Comparison of ENCODE assay signal across 11 mouse cellular contexts in the genomic region with DNA sequence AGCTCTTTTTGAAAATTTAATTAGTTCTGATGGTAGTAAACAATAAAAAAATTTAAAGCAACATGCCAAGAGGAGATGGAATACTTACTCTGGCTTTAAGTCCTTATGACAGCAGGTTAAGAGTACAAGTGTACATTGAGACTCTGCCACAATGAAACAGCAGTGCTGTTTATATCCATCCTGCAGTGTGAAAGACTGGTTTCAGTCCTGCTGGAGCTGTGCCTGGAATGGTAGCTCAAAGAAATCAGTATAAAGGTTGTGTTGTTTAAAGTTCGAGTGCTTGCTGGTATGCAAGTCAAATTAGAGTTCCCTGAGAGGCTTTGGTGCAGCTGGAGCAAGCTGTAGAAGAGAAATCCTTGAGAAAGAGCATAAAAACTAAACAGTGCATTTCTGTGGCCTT.
DNase-seq lines count a peak whose midpoint lies in the region; ATAC-seq and TF ChIP-seq lines count a peak whose summit lies in the region.
"Had no signal": no experiment of that assay in that cellular context is flagged by ENCODE, and none has a peak within 500 bp of the region (broad histone marks: within the 10 kb centered on the region; RNA-seq: fewer than 3 reads in every experiment).

No protein-coding gene starts in this region.

- H3K4me1 ChIP-seq in lung, postnatal 0 days (ENCODE audit: insufficient read depth, low read depth, low read length): no peaks in the 10 kb centered on the region
- H3K4me1 ChIP-seq in forebrain, embryonic 16.5 days (replicated peaks; ENCODE audit: control insufficient read depth, insufficient read depth, low read length): no peaks in the 10 kb centered on the region
- no peaks in the 10 kb centered on the region for H3K4me1 ChIP-seq in heart, adult 2 months (ENCODE audit: control insufficient read depth, insufficient read depth, low read length)
- H3K4me1 ChIP-seq: embryonic facial prominence, embryonic 12.5 days; liver, embryonic 15.5 days had no signal

- no peak overlapping the region for H3K9ac ChIP-seq in lung, postnatal 0 days (replicated peaks; ENCODE audit: low read depth)
- H3K9ac ChIP-seq in forebrain, embryonic 16.5 days (replicated peaks; ENCODE audit: low read depth, low read length): no peak overlapping the region
- H3K9ac ChIP-seq in heart, adult 2 months (ENCODE audit: low read depth, low read length): no peak overlapping the region
- H3K9ac ChIP-seq: embryonic facial prominence, embryonic 12.5 days; liver, embryonic 15.5 days had no signal

- no peak for TF ChIP-seq CTCF in lung, postnatal 0 days (IDR thresholded peaks at IDR 0.05)
- TF ChIP-seq CTCF in heart, adult 2 months (IDR thresholded peaks at IDR 0.05): no peak

- intact Hi-C loops in heart, adult 2 months (cut with DNase I): no loop called here

- no peak overlapping the region for H3K4me2 ChIP-seq in lung, postnatal 0 days (replicated peaks; ENCODE audit: low read depth, low read length)
- H3K4me2 ChIP-seq in forebrain, embryonic 16.5 days (ENCODE audit: low read length): no peak overlapping the region
- H3K4me2 ChIP-seq: embryonic facial prominence, embryonic 12.5 days; liver, embryonic 15.5 days had no signal

- H3K27ac ChIP-seq in lung, postnatal 0 days (ENCODE audit: low read length): no peak overlapping the region
- H3K27ac ChIP-seq in forebrain, embryonic 16.5 days (ENCODE audit: low read length): no peak overlapping the region
- H3K27ac ChIP-seq in heart, adult 2 months: no peak overlapping the region
- H3K27ac ChIP-seq: embryonic facial prominence, embryonic 12.5 days; liver, embryonic 15.5 days had no signal

- no peak for TF ChIP-seq POLR2A in heart, adult 2 months (IDR thresholded peaks at IDR 0.05; ENCODE audit: insufficient read depth, low read depth, low read length)

- peak; percentile 1 for DNase-seq in lung, postnatal 10 days
- DNase-seq in lung, postnatal 0 days (ENCODE audit: low spot score): no peak
- DNase-seq in layer of hippocampus, postnatal 10 days (ENCODE audit: low spot score in 2 of 2): peak; percentile 28 to 43
- peak; percentile 8 for DNase-seq in right cerebral cortex, postnatal 14 days
- DNase-seq in MN1 (ENCODE audit: low spot score): no peak
- no peak for DNase-seq in heart, adult 2 months
- DNase-seq: kidney, adult 18-20 months had no signal

- H3K9me3 ChIP-seq in lung, postnatal 0 days (ENCODE audit: low read length): no peaks in the 10 kb centered on the region
- no peaks in the 10 kb centered on the region for H3K9me3 ChIP-seq in forebrain, embryonic 16.5 days (ENCODE audit: control insufficient read depth, low read length)
- H3K9me3 ChIP-seq: embryonic facial prominence, embryonic 12.5 days; liver, embryonic 15.5 days had no signal

- no peak for TF ChIP-seq EP300 in lung, postnatal 0 days (IDR thresholded peaks at IDR 0.05)
- no peak for TF ChIP-seq EP300 in heart, adult 2 months (IDR thresholded peaks at IDR 0.05; ENCODE audit: insufficient read depth, low read depth, low read length)

- ATAC-seq in lung, postnatal 0 days: no peak
- peak; percentile 85 for ATAC-seq in forebrain, embryonic 16.5 days
- no peak for ATAC-seq in erythroblast, adult 5-6 weeks (replicated peaks; ENCODE audit: low FRiP score, poor library complexity, severe bottlenecking)

- H3K79me2 ChIP-seq in heart, adult 2 months (replicated peaks; ENCODE audit: control insufficient read depth, insufficient read depth, low read length): no peaks in the 10 kb centered on the region

- H3K27me3 ChIP-seq in lung, postnatal 0 days (replicated peaks; ENCODE audit: insufficient read depth, low read length): no peaks in the 10 kb centered on the region
- no peaks in the 10 kb centered on the region for H3K27me3 ChIP-seq in forebrain, embryonic 16.5 days (replicated peaks; ENCODE audit: control insufficient read depth, insufficient read depth, low read length)
- H3K27me3 ChIP-seq in heart, adult 2 months (ENCODE audit: control insufficient read depth, insufficient read depth, low read length): no peaks in the 10 kb centered on the region
- H3K27me3 ChIP-seq: embryonic facial prominence, embryonic 12.5 days; liver, embryonic 15.5 days had no signal

- 13% methylated on average over 1 of the region's 1 CpGs for WGBS in lung, postnatal 0 days
- WGBS in forebrain, embryonic 16.5 days: 8% methylated on average over 1 of the region's 1 CpGs
- 24% methylated on average over 1 of the region's 1 CpGs for WGBS in heart, adult 2 months

- H3K36me3 ChIP-seq in lung, postnatal 0 days (ENCODE audit: insufficient read depth, low read length): no peaks in the 10 kb centered on the region
- no peaks in the 10 kb centered on the region for H3K36me3 ChIP-seq in forebrain, embryonic 16.5 days (ENCODE audit: control insufficient read depth, insufficient read depth)
- H3K36me3 ChIP-seq in heart, adult 2 months (ENCODE audit: control insufficient read depth, insufficient read depth, low read length): no peaks in the 10 kb centered on the region
- H3K36me3 ChIP-seq: embryonic facial prominence, embryonic 12.5 days; liver, embryonic 15.5 days had no signal

- H3K4me3 ChIP-seq in lung, postnatal 0 days (ENCODE audit: low read depth, low read length): no peak overlapping the region
- no peak overlapping the region for H3K4me3 ChIP-seq in forebrain, embryonic 16.5 days (replicated peaks; ENCODE audit: low read length)
- H3K4me3 ChIP-seq in heart, adult 2 months: no peak overlapping the region
- H3K4me3 ChIP-seq: embryonic facial prominence, embryonic 12.5 days; liver, embryonic 15.5 days had no signal

Comparison
In these comparisons a context has a peak if more than half of its experiments do, and no peak if none do; other contexts are left out.
1. DNase-seq: peak in lung, postnatal 10 days (single experiment), layer of hippocampus, postnatal 10 days (2 of 2) and right cerebral cortex, postnatal 14 days (single experiment); none in lung, postnatal 0 days (single experiment), MN1 (single experiment) and heart, adult 2 months (0 of 2).